ENCODE assay signal across 28 mouse cellular contexts in the genomic region with DNA sequence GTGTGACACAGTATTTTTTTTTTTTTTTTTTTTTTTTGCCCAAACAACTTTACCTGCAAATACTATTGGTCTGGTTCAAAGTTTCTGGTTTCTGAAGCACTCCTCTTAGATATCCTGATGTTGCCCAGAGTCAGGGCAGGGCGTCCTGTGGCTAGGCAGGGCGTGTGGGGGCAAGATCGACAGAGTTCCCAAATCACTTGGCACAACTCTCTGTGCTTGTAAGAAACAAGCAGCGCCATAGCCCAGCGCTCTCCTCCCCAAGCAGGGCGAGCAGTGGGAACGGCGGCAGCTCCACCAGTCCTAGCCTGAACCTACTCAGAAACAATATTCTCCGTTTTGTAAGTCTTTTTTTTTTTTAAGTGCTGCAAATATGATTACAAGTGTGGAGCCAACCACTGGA. TPM values are rescaled to one million over a fixed set of nuclear protein-coding genes. Genes with fewer than 3 reads are reported as not detected.
"Had no signal": no experiment of that assay in that cellular context is flagged by ENCODE, and none has a peak within 500 bp of the region (broad histone marks: within the 10 kb centered on the region; RNA-seq: fewer than 3 reads in every experiment).

No protein-coding gene starts in this region.

- H3K27ac ChIP-seq: midbrain, embryonic 10.5 days; midbrain, embryonic 12.5 days; neural tube, embryonic 13.5 days; neural tube, embryonic 15.5 days; stomach, embryonic 15.5 days; stomach, postnatal 0 days had no signal

- H3K4me1 ChIP-seq: midbrain, embryonic 10.5 days; midbrain, embryonic 12.5 days; neural tube, embryonic 13.5 days; neural tube, embryonic 15.5 days; stomach, embryonic 15.5 days had no signal

- H3K27me3 ChIP-seq: megakaryocyte, embryonic 14.5 days; midbrain, embryonic 12.5 days; neural tube, embryonic 13.5 days; neural tube, embryonic 15.5 days; stomach, embryonic 15.5 days had no signal

- H3K4me2 ChIP-seq: lung, embryonic 14.5 days; midbrain, embryonic 12.5 days; neural tube, embryonic 13.5 days; neural tube, embryonic 15.5 days; stomach, embryonic 15.5 days had no signal

- H3K36me3 ChIP-seq: stomach, embryonic 15.5 days had no signal

- H3K9ac ChIP-seq: lung, embryonic 14.5 days; midbrain, embryonic 12.5 days; neural tube, embryonic 13.5 days; neural tube, embryonic 15.5 days; stomach, embryonic 15.5 days had no signal

- DNase-seq: lung, adult 18-20 months; lung, embryonic 14.5 days; lung, postnatal 10 days; lung, postnatal 4 days; midbrain, embryonic 14.5 days; retina, postnatal 1 day; right cerebral cortex, adult 18-20 months; right cerebral cortex, postnatal 25 days; right cerebral cortex, postnatal 4 days; spleen, adult 18-20 months; thymus, adult 2 months; thymus, postnatal 25 days; thymus, postnatal 4 days had no signal

- ATAC-seq: midbrain, embryonic 16.5 days had no signal

- H3K9me3 ChIP-seq: neural tube, embryonic 15.5 days had no signal

- H3K4me3 ChIP-seq: midbrain, embryonic 10.5 days; midbrain, embryonic 12.5 days; myocyte; neural tube, embryonic 13.5 days; neural tube, embryonic 15.5 days; stomach, embryonic 15.5 days had no signal

RNA-seq across cellular contexts. Expression of a gene that starts 37.2 kb away (rescaled TPM):
- polyA plus RNA-seq: liver, embryonic 16.5 days; lung, embryonic 14.5 days; lung, embryonic 16.5 days; midbrain, embryonic 10.5 days; midbrain, embryonic 12.5 days; midbrain, embryonic 14.5 days; midbrain, embryonic 16.5 days; myocyte; neural tube, embryonic 11.5 days; neural tube, embryonic 13.5 days; neural tube, embryonic 15.5 days; small intestine, adult 2 months; stomach, embryonic 15.5 days; stomach, postnatal 0 days; testis, adult 2 months; thymus, adult 2 months; urinary bladder, adult 2 months had no signal

RNA-seq across cellular contexts. Expression of a gene that starts 48.1 kb away (rescaled TPM):
- polyA plus RNA-seq: liver, embryonic 16.5 days; lung, embryonic 14.5 days; lung, embryonic 16.5 days; midbrain, embryonic 10.5 days; midbrain, embryonic 12.5 days; midbrain, embryonic 14.5 days; midbrain, embryonic 16.5 days; myocyte; neural tube, embryonic 11.5 days; neural tube, embryonic 13.5 days; neural tube, embryonic 15.5 days; small intestine, adult 2 months; stomach, embryonic 15.5 days; stomach, postnatal 0 days; thymus, adult 2 months; urinary bladder, adult 2 months had no signal

RNA-seq across cellular contexts. Expression of a gene that starts 49.4 kb away (rescaled TPM):
- polyA plus RNA-seq: liver, embryonic 16.5 days; lung, embryonic 14.5 days; lung, embryonic 16.5 days; midbrain, embryonic 10.5 days; midbrain, embryonic 12.5 days; midbrain, embryonic 14.5 days; midbrain, embryonic 16.5 days; myocyte; neural tube, embryonic 11.5 days; neural tube, embryonic 13.5 days; neural tube, embryonic 15.5 days; small intestine, adult 2 months; stomach, embryonic 15.5 days; stomach, postnatal 0 days; testis, adult 2 months; thymus, adult 2 months; urinary bladder, adult 2 months had no signal
